Mouse (Mus musculus) neural tube, embryonic 11.5 days (tissue): Measurements from ENCODE around the gene Tnfsf13b. TPM values are rescaled to one million over a fixed set of nuclear protein-coding genes. Genes with fewer than 3 reads are reported as not detected.

Experiments used
- ATAC-seq: fragments of 200-750 bp; cut with Nextera tagmentation; 2 replicates; pipeline ENCODE4 v1.8.0; 2017; ENCODE audit warnings: moderate number of reproducible peaks, mild to moderate bottlenecking, moderate TSS enrichment, moderate library complexity; ENCODE audit not compliant: insufficient read depth, low FRiP score, low TSS enrichment
- DNase-seq: peaks from one replicate; pipeline ENCODE4 v3.0.0-alpha.2; 2015; ENCODE audit warnings: low spot score
- H3K27ac ChIP-seq: fragments of 300-500 bp; sonication (generic); 2 replicates; pipeline ENCODE4 v1.5.1; 2014; ENCODE audit warnings: low read depth, mild to moderate bottlenecking, low read length
- H3K27me3 ChIP-seq: fragments of 300-500 bp; sonication (generic); 2 replicates; pipeline ENCODE4 v1.6.1; 2014; ENCODE audit warnings: mild to moderate bottlenecking, low read length, mixed read lengths; ENCODE audit not compliant: control insufficient read depth, insufficient read depth
- H3K36me3 ChIP-seq: fragments of 300-500 bp; sonication (generic); 2 replicates; pipeline ENCODE4 v1.6.1; 2014; ENCODE audit warnings: mild to moderate bottlenecking, low read length, moderate library complexity, mixed read lengths; ENCODE audit not compliant: control insufficient read depth, insufficient read depth
- H3K4me1 ChIP-seq: fragments of 300-500 bp; sonication (generic); 2 replicates; pipeline ENCODE4 v1.6.1; 2014; ENCODE audit warnings: low read length, mixed read lengths; ENCODE audit not compliant: control insufficient read depth, insufficient read depth
- H3K4me2 ChIP-seq: fragments of 300-500 bp; sonication (generic); 2 replicates; pipeline ENCODE4 v1.6.1; 2014; ENCODE audit warnings: low read depth, mild to moderate bottlenecking, moderate library complexity
- H3K4me3 ChIP-seq: fragments of 300-500 bp; sonication (generic); 2 replicates; pipeline ENCODE4 v1.5.1; 2014; ENCODE audit warnings: low read depth, low read length
- H3K9ac ChIP-seq: fragments of 300-500 bp; sonication (generic); 2 replicates; pipeline ENCODE4 v1.6.1; 2014; ENCODE audit warnings: mild to moderate bottlenecking, low read length
- H3K9me3 ChIP-seq: fragments of 300-500 bp; sonication (generic); 2 replicates; pipeline ENCODE4 v1.6.1; 2016; ENCODE audit warnings: low read length; ENCODE audit not compliant: control insufficient read depth
- WGBS: fragments of 180-500 bp; shearing (Covaris S2); extraction: QIAGEN DNeasy Blood & Tissue Kit; methylation state at CpG from one replicate; pipeline ENCODE4 v1.1.7; 2014; 5-methylcytosine and 5-hydroxymethylcytosine counted together
- polyA plus RNA-seq: library from polyadenylated mRNA; unstranded; fragments of >200 nt; fragmentation: Nextera tagmentation; extraction: Ambion mirVana; gene quantifications from 2 replicates; pipeline ENCODE4 v1.2.1, GENCODE M21; 2014

Tnfsf13b gene
- polyA plus RNA-seq, 1 experiment from 2014 or later = 1.2 TPM

- WGBS = 85% methylated on average over 11 of the region's 11 CpGs
- Histone ChIP-seq H3K27me3 (no peaks in the 10 kb centered on the region), H3K9ac (no peak overlapping the region), H3K36me3 (no peaks in the 10 kb centered on the region), H3K4me3 (no peak overlapping the region), H3K27ac (no peak overlapping the region), H3K4me2 (no peak overlapping the region), H3K9me3 (no peaks in the 10 kb centered on the region), H3K4me1 (no peaks in the 10 kb centered on the region)
- no peak for ATAC-seq
- DNase-seq = no peak
Observed at GRCm38 (mm10) chr8:10066906-10067305, 60.6 kb downstream of the Tnfsf13b start.

- ATAC-seq (no peak), DNase-seq (no peak)
- Histone ChIP-seq H3K27me3 (no peaks in the 10 kb centered on the region), H3K4me1 (no peaks in the 10 kb centered on the region), H3K4me3 (no peak overlapping the region), H3K36me3 (no peaks in the 10 kb centered on the region), H3K27ac (no peak overlapping the region), H3K9ac (no peak overlapping the region), H3K4me2 (no peak overlapping the region), H3K9me3 (no peaks in the 10 kb centered on the region)
- WGBS = 82% methylated on average over 7 of the region's 7 CpGs
Observed at GRCm38 (mm10) chr8:10067775-10068174, 61.5 kb downstream of the Tnfsf13b start.

GRCm38 (mm10) chr8:10072347-10072746 lies 66.1 kb downstream of the Tnfsf13b start:
- no peaks in the 10 kb centered on the region for H3K9me3 ChIP-seq
- no peak overlapping the region for H3K9ac ChIP-seq
- DNase-seq (no peak), ATAC-seq (no peak)
- H3K4me1 ChIP-seq = no peaks in the 10 kb centered on the region
- no peaks in the 10 kb centered on the region for H3K27me3 ChIP-seq
- no peak overlapping the region for H3K4me3 ChIP-seq
- H3K4me2 ChIP-seq = no peak overlapping the region
- no peaks in the 10 kb centered on the region for H3K36me3 ChIP-seq
- WGBS = 97% methylated on average over 2 of the region's 2 CpGs
- H3K27ac ChIP-seq = no peak overlapping the region

Other genes with a start within 250 kb of the Tnfsf13b start
- gene Fam155a, start 235.3 kb upstream of the Tnfsf13b start, polyA plus RNA-seq = 4.1 and 6.6 TPM in 2 replicates
- gene Gm10217, start 142.2 kb upstream of the Tnfsf13b start, polyA plus RNA-seq = not detected in 2 replicates
- 10.4 and 10.8 TPM in 2 replicates for gene Lig4, start 28.8 kb upstream of the Tnfsf13b start, polyA plus RNA-seq
- 23.3 and 24.7 TPM in 2 replicates for gene Abhd13, start 28.8 kb upstream of the Tnfsf13b start, polyA plus RNA-seq
- 1.8 and 2.5 TPM in 2 replicates for gene Myo16, start 147.4 kb downstream of the Tnfsf13b start, polyA plus RNA-seq